Mouse (Mus musculus): ENCODE measurements around the gene Cpn2.

- TF ChIP-seq CTCF (IDR thresholded peaks at IDR 0.05) (no peak), EP300 (IDR thresholded peaks at IDR 0.05) (no peak)
These were observed 13.9 kb downstream of the Cpn2 start for GRCm38 (mm10) chr16:30253374-30253773.

Data from lung, postnatal 0 days (tissue).